Mouse (Mus musculus) bone marrow macrophage, adult 2 months (primary cell): ENCODE results near the gene Kntc1.

Experiments used
- CTCF ChIP-seq: IDR thresholded peaks from 2 replicates; pipeline ENCODE4 v1.5.1; 2012; ENCODE audit warnings: low read depth, mild to moderate bottlenecking, low read length, moderate library complexity
- POLR2A ChIP-seq: IDR thresholded peaks from 2 replicates; pipeline ENCODE4 v1.6.1; 2012; ENCODE audit warnings: mild to moderate bottlenecking, low read depth, low read length, borderline replicate concordance

GRCm38 (mm10) chr5:123822706-123823105 is 73.2 kb downstream of the Kntc1 start:
- no peak for TF ChIP-seq POLR2A
- TF ChIP-seq CTCF: no peak
